Mouse (Mus musculus) cerebellum, postnatal 4 days (tissue): ENCODE data around the gene Kifap3.
"Not testable (repeated sequence)": the region's sequence is repeated elsewhere in the genome, so short reads cannot be mapped to it uniquely, and the experiment has no call there.

Source experiments
- DNase-seq, 2 experiments: peaks; one replicate each; pipeline ENCODE4 v3.0.0; 2022; ENCODE audit warnings: low spot score in 2 of 2, mixed read lengths in 1 of 2

Gene Kifap3

GRCm38 (mm10) chr1:163779336-163780115 is at the start of gene Kifap3:
Kifap3 (plus strand) TSS chr1:163779583.
- DNase-seq: peak; percentile 92 to 96

- not testable (repeated sequence) for DNase-seq
These were observed 48.2 kb upstream of the Kifap3 start for GRCm38 (mm10) chr1:163731166-163731565.

GRCm38 (mm10) chr1:163736441-163737238 is 42.7 kb upstream of the Kifap3 start:
- DNase-seq: no peak

- no peak for DNase-seq
These were observed 42.2 kb upstream of the Kifap3 start for GRCm38 (mm10) chr1:163737239-163737533.

- no peak for DNase-seq
These were observed 27.9 kb upstream of the Kifap3 start for GRCm38 (mm10) chr1:163751360-163751992.

- no peak for DNase-seq
These were observed 21.7 kb upstream of the Kifap3 start for GRCm38 (mm10) chr1:163757462-163758207.

- DNase-seq: not testable (repeated sequence)
These were observed 4.2 kb downstream of the Kifap3 start for GRCm38 (mm10) chr1:163783577-163783976.

- DNase-seq: peak in 1 of 2 experiments; percentile 12
These were observed 42.0 kb downstream of the Kifap3 start for GRCm38 (mm10) chr1:163821365-163821764.

- DNase-seq: no peak
These were observed 50.1 kb downstream of the Kifap3 start for GRCm38 (mm10) chr1:163829482-163829881.

GRCm38 (mm10) chr1:163834066-163834465 is 54.7 kb downstream of the Kifap3 start:
- no peak for DNase-seq

GRCm38 (mm10) chr1:163835062-163835461 is 55.7 kb downstream of the Kifap3 start:
- no peak for DNase-seq

- not testable (repeated sequence) for DNase-seq
These were observed 59.1 kb downstream of the Kifap3 start for GRCm38 (mm10) chr1:163838482-163838881.

GRCm38 (mm10) chr1:163840555-163840954 is 61.2 kb downstream of the Kifap3 start:
- no peak for DNase-seq

GRCm38 (mm10) chr1:163842238-163842637 is 62.9 kb downstream of the Kifap3 start:
- DNase-seq: no peak

GRCm38 (mm10) chr1:163843899-163844298 is 64.5 kb downstream of the Kifap3 start:
- no peak for DNase-seq

- no peak for DNase-seq
These were observed 73.6 kb downstream of the Kifap3 start for GRCm38 (mm10) chr1:163852884-163853560.

GRCm38 (mm10) chr1:163858420-163858819 is 79.0 kb downstream of the Kifap3 start:
- DNase-seq: no peak

- no peak for DNase-seq
These were observed 82.2 kb downstream of the Kifap3 start for GRCm38 (mm10) chr1:163861538-163861937.

GRCm38 (mm10) chr1:163873158-163873557 is 93.8 kb downstream of the Kifap3 start:
- no peak for DNase-seq

- no peak for DNase-seq
These were observed 110.2 kb downstream of the Kifap3 start for GRCm38 (mm10) chr1:163889629-163890028.

GRCm38 (mm10) chr1:163893294-163893693 is 113.9 kb downstream of the Kifap3 start:
- no peak for DNase-seq
